8 mouse cellular contexts compared by ENCODE assay signal in the genomic region with DNA sequence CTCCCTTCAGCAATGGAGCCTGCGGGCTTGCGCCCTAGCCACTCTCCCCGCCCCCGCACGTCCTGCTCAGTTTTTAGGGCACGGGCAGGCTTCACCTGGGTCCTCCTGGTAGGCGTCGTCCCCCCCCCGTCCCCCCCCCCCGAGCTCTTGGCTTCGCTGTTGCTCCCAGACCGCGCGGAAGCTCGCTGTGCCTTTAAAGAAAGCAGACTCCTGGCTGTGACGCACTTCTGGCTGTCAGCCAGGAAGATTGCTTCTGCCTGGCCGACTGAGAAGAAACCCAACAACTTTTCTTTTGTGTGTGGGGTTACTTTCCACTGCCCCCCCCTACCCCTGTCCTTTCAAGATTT. TPM values are rescaled to one million over a fixed set of nuclear protein-coding genes. Genes with fewer than 3 reads are reported as not detected.
DNase-seq lines count a peak whose midpoint lies in the region; ATAC-seq lines count a peak whose summit lies in the region.

No protein-coding gene starts in this region.

- WGBS in hindbrain, embryonic 13.5 days = 0% methylated on average over 17 of the region's 17 CpGs

- H3K4me2 ChIP-seq in hindbrain, embryonic 13.5 days = peak overlapping the region; percentile 74

- H3K4me3 ChIP-seq in hindbrain, embryonic 13.5 days = peak overlapping the region; percentile 74

- H3K36me3 ChIP-seq in hindbrain, embryonic 13.5 days = no peaks in the 10 kb centered on the region

- peaks cover 49% of the 10 kb centered on the region for H3K4me1 ChIP-seq in hindbrain, embryonic 13.5 days (replicated peaks)

- H3K27me3 ChIP-seq in hindbrain, embryonic 13.5 days = no peaks in the 10 kb centered on the region

- no peaks in the 10 kb centered on the region for H3K9me3 ChIP-seq in hindbrain, embryonic 13.5 days

- DNase-seq in Muller cell, postnatal 12 days (ENCODE audit: inconsistent ontology term) = peak; percentile 94
- DNase-seq in c-Kit-positive CD71-positive TER-119-positive erythroid progenitor cells, embryonic 14.5 days (ENCODE audit: low spot score) = peak; percentile 75
- peak; percentile 77 to 87 for DNase-seq in frontal cortex, postnatal 36 days (ENCODE audit: low spot score in 2 of 2)
- DNase-seq in layer of hippocampus, postnatal 14 days (ENCODE audit: low spot score in 2 of 2) = peak; percentile 84 to 93
- peak; percentile 95 for DNase-seq in lung, postnatal 10 days
- DNase-seq in retina, adult 2 months (ENCODE audit: low read depth, low spot score) = peak; percentile 66
- peak; percentile 80 for DNase-seq in thymus, postnatal 4 days

- H3K27ac ChIP-seq in hindbrain, embryonic 13.5 days = peak overlapping the region; percentile 100

- ATAC-seq in hindbrain, embryonic 13.5 days (ENCODE audit: low FRiP score) = peak; percentile 82

- H3K9ac ChIP-seq in hindbrain, embryonic 13.5 days = peak overlapping the region; percentile 96

RNA-seq across cellular contexts. Expression of a gene that starts 36.5 kb away (rescaled TPM):
- 50.8 and 53.3 TPM in 2 replicates for polyA plus RNA-seq in hindbrain, embryonic 13.5 days (2015; fragmentation: Nextera tagmentation; extraction: Ambion mirVana)
- 10 to 100 TPM; 73.4 to 75.3 TPM for total RNA-seq in layer of hippocampus, postnatal 14 days (2021)

RNA-seq across cellular contexts. Expression of a gene that starts 36.7 kb away (rescaled TPM):
- polyA plus RNA-seq in hindbrain, embryonic 13.5 days (2015; fragmentation: Nextera tagmentation; extraction: Ambion mirVana) = 10.9 and 12.1 TPM in 2 replicates
- total RNA-seq in layer of hippocampus, postnatal 14 days (2021) = 1 to 10 TPM; 4.8 to 7.4 TPM

RNA-seq across cellular contexts. Expression of a gene that starts 48.1 kb away (rescaled TPM):
- 4.5 and 4.8 TPM in 2 replicates for polyA plus RNA-seq in hindbrain, embryonic 13.5 days (2015; fragmentation: Nextera tagmentation; extraction: Ambion mirVana)
- 1 to 10 TPM; 8.4 to 8.7 TPM for total RNA-seq in layer of hippocampus, postnatal 14 days (2021)

Comparison
In these comparisons a context has a peak if more than half of its experiments do, and no peak if none do; other contexts are left out.
1. Peak in every context shown above with its lines: DNase-seq, ATAC-seq, H3K4me3 ChIP-seq and H3K27ac ChIP-seq.